Mouse (Mus musculus) small intestine, adult 2 months (tissue): Measurements from ENCODE around the gene Sema6b.

ENCODE experiments used
- CTCF ChIP-seq: fragments of 200-500 bp; IDR thresholded peaks from 2 replicates; pipeline ENCODE4 v1.5.1; 2012; ENCODE audit warnings: low read depth, mild to moderate bottlenecking, control low read depth, inconsistent platforms, low read length, moderate library complexity, mixed read lengths; ENCODE audit not compliant: insufficient replicate concordance, insufficient read length; ENCODE audit errors: extremely low read depth
- POLR2A ChIP-seq: fragments of 200-500 bp; IDR thresholded peaks from 2 replicates; pipeline ENCODE4 v1.6.1; 2012; ENCODE audit warnings: low read depth, mild to moderate bottlenecking, control low read depth, inconsistent platforms, low read length, moderate library complexity

DNA sequence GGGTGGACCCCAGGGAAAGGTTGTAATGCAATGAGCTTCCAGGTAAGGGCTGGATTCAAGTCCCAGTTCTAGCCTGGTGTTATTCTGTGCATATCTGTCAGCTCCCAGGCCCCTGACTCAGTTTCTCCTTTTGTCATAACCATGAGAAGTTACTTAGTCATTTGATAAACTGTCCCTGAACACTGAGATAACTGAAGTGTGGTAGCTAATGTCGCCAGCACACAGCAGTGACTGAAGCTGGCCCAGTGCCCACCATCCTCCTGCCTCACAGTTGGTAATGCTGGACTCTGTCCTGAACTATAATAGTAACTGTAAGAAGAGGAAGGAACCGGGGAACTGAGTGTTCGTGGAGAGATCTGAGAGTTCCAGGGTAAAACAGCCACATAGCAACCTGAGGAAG, 24.4 kb upstream of the Sema6b start:
- TF ChIP-seq POLR2A (no peak), CTCF (no peak)
